Mouse (Mus musculus) urinary bladder, adult 18-20 months (tissue): ENCODE measurements at regions not wholly inside any gene's neighbourhood (a gene's known extent, or its start where the extent isn't known, plus 50 kb on each side); places are given as distances from the start of the nearest gene placed in this dataset.

ENCODE experiments used
- DNase-seq, 2 experiments: peaks; one replicate each; pipeline ENCODE4 v3.0.0; 2022; ENCODE audit warnings: low spot score in 2 of 2, mixed read lengths in 2 of 2

GRCm38 (mm10) chr8:30946154-30947065 lies 2482.1 kb upstream of the 5930422O12Rik start:
- DNase-seq: no peak

- no peak for DNase-seq
These were observed 2475.7 kb upstream of the 5930422O12Rik start for GRCm38 (mm10) chr8:30952818-30953217.

GRCm38 (mm10) chr8:30959436-30960180 lies 2468.9 kb upstream of the 5930422O12Rik start:
- no peak for DNase-seq

DNA sequence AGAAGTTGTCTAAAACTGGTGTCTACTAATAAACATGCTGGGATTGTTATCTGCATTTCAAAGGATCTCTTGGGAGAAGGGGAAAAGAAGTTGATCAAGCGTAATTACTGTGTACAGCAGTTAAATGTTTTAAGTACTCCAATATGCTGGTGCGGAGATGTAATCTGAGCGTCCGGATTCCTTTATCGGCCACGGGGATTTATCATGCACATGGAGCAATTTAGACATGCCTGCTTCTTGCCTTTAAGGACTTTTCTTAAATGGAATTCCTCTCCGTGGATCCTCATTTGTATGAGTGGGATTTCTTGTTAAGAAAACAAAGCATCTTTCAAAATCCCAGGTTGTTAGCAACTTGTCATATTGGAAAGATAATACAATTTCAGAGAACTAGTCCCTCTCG lies 2468.0 kb upstream of the 5930422O12Rik start:
- DNase-seq: no peak

- no peak for DNase-seq
These were observed 2466.3 kb upstream of the 5930422O12Rik start for GRCm38 (mm10) chr8:30962207-30962606.

DNA sequence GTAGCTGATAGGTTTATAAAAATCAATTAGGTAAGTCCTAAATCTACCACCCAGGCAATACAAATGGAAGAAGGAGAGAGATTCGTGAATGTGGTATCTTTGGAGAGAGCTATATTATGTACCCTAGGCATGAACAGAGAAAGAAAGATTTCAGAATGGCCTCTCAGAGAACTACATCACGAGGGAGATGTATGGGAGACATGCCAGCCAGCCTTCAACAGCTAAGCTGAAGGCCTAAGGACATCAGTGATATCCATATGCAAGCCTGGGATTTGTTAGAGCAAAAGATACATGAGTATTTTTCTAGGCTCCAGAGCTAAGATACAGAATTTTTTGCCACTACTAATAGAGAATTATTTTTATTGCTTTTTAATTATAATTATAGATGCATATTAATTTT lies 2445.7 kb upstream of the 5930422O12Rik start:
- no peak for DNase-seq

- no peak for DNase-seq
These were observed 2440.5 kb upstream of the 5930422O12Rik start for GRCm38 (mm10) chr8:30988051-30988450.

DNA sequence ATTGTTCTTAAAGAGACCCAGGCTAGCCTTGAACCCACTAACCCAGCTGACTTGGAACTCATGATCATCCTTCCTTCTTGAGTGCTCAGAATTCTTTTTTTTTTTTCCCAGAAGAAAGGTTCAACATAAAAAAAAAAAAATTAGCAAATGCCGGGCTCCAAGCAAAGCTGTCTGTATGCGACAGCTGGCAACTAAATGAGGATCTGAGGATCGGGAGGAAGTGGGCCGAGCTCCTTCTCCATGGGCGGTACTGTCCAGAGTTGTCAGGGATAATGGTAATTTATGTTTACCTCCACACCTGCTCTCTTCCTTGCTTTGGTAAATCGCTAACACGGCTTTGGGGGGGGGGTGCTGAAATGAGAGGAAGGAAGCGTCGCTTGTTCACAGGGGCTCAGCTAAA lies 2429.9 kb upstream of the 5930422O12Rik start:
- DNase-seq: no peak

GRCm38 (mm10) chr8:31000120-31000519 lies 2428.4 kb upstream of the 5930422O12Rik start:
- no peak for DNase-seq

DNA sequence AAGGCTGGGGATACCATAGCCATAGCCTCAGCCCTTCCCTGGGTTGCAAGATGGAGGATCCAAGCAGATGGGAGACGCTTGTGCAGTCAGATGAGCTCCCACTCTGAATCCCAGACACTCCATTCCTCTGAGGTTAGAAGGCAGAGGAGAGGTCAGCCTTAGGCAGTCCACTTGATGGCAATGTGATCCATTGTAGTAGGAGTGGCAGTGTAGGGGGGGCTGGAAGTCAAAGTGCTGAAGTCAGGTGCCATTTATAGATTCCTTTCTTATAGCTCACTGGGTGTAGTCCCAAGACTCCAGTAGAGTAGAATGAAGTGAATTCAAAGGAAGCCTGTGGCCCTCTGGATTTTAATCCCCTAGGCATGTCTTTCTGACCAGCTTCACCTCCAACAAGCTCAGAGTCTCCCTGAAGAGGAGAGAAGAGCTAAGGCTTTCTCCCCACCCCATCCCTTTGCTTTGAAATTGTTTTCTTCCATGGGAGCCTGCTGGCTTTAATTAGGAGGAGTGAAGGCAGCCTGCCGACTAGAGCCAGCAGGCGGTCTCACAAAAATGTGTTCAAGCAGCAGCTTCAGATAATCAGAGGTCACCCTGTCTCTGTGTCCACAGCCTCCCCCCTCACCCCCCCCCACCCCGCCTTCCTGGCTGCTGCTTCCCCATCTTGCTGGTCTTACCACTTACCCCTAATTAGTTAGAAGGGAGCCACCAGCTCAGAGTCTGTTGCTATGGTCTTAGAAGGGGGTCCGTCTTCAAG lies 2426.4 kb upstream of the 5930422O12Rik start:
- no peak for DNase-seq

DNA sequence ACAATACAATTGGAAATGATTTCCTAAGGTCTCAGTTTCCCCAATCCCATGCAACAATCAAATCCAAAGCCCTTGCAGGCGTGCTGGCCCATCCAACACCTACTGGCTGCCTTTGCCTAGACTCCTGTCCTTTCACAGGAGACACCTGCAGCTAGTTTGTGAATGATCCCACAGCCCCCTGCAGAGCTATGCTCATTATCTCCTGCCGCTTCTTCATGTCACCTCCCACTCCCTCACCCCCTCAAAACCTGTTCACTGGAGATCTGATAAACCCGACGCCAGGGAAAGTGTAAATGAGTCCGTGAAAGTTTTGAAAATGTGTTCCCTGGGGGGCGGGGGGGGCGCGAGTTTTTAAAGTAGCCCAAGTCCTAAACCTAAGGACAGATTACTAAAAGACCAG lies 2420.2 kb upstream of the 5930422O12Rik start:
- DNase-seq: no peak

DNA sequence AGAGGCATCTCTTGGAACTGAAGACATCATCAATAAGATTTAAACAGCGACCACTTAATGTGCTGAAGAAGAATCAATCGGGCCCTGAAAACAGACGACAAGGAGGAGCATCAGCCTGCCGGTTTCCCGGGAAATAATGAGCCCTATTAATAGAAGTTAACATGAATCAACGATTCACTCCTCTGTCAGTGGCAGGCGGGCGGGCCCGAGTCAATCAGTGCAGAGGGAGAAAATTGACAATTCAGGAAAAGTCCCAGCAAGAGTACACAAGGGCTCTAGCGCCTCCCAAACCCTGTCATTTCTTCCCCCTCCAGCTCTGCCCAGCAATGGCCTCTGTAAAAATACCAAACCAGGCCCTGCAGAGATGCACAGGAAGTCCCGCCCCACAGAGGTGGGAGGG lies 2416.4 kb upstream of the 5930422O12Rik start:
- no peak for DNase-seq

DNA sequence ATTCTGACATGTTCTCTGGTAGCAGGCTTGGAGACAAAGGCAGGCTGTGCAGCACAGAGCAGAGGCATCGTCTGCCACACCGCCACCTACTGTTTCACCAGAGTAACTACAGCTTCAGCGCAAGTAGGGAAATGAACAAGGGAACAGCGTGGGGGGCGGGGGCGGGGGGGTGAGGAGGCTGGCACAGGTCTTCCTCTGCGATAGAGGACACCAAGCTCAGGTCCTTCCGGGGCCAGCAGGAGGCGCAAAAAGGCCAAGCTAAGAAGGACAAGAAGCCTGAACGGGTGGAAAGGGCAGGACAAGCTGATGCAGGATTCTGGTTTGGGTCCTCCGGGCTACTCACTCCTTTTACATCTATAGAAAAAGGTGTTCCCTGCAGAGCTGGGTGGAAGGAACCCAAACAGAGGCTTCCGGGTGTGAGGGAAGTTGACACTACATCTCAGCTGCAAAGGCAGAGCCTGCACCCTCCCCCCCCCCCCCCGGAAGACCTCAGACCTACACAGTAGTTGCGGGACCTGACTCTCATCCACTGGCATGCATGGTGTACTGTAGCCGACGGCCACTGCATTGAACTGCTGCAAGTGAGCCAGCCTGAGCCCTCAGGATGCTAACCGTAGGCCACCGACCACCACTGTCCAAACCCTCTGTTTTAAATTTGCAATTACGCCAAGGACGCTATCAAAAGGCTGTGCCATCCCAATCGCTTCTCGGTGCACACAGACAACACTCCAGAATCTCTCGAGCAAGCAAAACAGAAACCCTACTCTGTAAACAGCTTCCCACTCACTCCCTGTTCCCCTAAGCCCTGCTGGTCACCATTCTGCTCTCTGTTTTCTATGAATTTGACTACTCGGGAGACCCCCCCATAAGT lies 2396.6 kb upstream of the 5930422O12Rik start:
- peak; percentile 12 to 42 for DNase-seq

DNA sequence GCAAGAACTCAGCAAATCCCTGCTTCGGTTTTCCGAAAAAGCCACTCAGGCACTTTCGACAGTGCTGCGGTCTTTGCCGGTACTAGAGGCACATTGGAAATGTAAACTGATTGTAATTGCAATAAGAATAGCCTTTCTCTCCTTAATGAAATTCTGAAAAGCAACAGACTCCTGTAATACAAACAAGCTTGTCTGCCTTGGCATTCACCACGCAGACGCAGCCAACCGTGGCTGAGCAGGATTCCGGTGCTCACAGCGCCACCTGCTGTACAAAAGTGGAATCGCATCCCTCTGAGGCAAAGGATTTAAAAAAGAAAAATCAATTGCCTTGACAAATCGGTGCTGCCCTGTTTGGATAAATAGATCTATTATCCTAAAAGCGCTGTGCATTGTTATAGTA lies 2395.2 kb upstream of the 5930422O12Rik start:
- DNase-seq: peak; percentile 75 to 79

GRCm38 (mm10) chr8:31036892-31037291 lies 2391.6 kb upstream of the 5930422O12Rik start:
- no peak for DNase-seq
